In the genomic region with DNA sequence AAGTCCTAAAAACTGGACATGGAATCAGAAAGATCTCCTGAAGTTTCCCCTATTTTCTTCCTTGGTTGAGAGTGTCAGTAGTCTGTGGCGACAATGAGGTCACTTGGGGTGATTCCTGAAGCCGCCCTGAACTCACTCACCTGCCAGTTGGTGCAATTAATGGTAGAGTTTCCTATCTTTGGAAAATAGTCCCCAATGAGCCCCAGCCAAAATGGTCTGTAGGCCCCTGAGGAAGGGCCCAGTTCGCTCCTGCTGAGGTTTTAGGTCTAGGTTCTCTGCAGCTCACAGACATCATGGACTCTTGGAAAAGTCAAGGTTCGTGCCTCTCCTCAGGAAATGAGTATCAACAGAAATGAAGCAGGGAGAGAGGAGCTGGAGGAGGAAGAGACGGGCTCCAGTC, we compare ENCODE assay signal across 25 mouse cellular contexts. TPM values are rescaled to one million over a fixed set of nuclear protein-coding genes. Genes with fewer than 3 reads are reported as not detected.
DNase-seq lines count a peak whose midpoint lies in the region; ATAC-seq and TF ChIP-seq lines count a peak whose summit lies in the region.
"Had no signal": no experiment of that assay in that cellular context is flagged by ENCODE, and none has a peak within 500 bp of the region (broad histone marks: within the 10 kb centered on the region; RNA-seq: fewer than 3 reads in every experiment).

No protein-coding gene starts in this region.

- no peak for DNase-seq in forebrain, postnatal 0 days
- DNase-seq in limb, embryonic 11.5 days (ENCODE audit: low spot score) = peak; percentile 34
- no peak for DNase-seq in limb, embryonic 10.5 days (ENCODE audit: low spot score)
- peak; percentile 26 for DNase-seq in embryonic facial prominence, embryonic 10.5 days (ENCODE audit: low spot score)
- DNase-seq: adrenal gland, postnatal 25 days; B cell, adult 2 months; cerebellum, adult 11-12 months; cerebellum, adult 9-11 months; gastrocnemius, postnatal 10 days; kidney, adult 11 months; kidney, postnatal 14 days; layer of hippocampus, adult 9-11 months; lung, embryonic 14.5 days; lung, postnatal 14 days had no signal

- H3K4me1 ChIP-seq in forebrain, embryonic 13.5 days = 0 out of 2 replicates have a peak, but pooled peaks cover 9% of the 10 kb centered on the region
- no peaks in the 10 kb centered on the region for H3K4me1 ChIP-seq in forebrain, postnatal 0 days (ENCODE audit: insufficient read depth)
- peaks cover 10% of the 10 kb centered on the region; the same call in 1 of the 2 replicates for H3K4me1 ChIP-seq in limb, embryonic 11.5 days (ENCODE audit: control insufficient read depth, insufficient read depth, low read length)
- peaks cover 27% of the 10 kb centered on the region for H3K4me1 ChIP-seq in limb, embryonic 10.5 days
- H3K4me1 ChIP-seq in embryonic facial prominence, embryonic 10.5 days = peaks cover 38% of the 10 kb centered on the region
- H3K4me1 ChIP-seq in midbrain, embryonic 13.5 days (replicated peaks) = peaks cover 11% of the 10 kb centered on the region; the same call in 1 of the 2 replicates
- H3K4me1 ChIP-seq: liver, embryonic 15.5 days had no signal

- no peak for ATAC-seq in forebrain, embryonic 13.5 days
- no peak for ATAC-seq in forebrain, postnatal 0 days
- no peak for ATAC-seq in limb, embryonic 11.5 days (ENCODE audit: insufficient number of reproducible peaks, low FRiP score, low TSS enrichment, low read depth)
- no peak for ATAC-seq in midbrain, embryonic 13.5 days
- ATAC-seq: inflammation-experienced regulatory T-cells, adult 6 months had no signal

- no peak overlapping the region for H3K9ac ChIP-seq in forebrain, embryonic 13.5 days
- H3K9ac ChIP-seq in forebrain, postnatal 0 days = no peak overlapping the region
- no peak overlapping the region for H3K9ac ChIP-seq in limb, embryonic 11.5 days (ENCODE audit: low read length)
- H3K9ac ChIP-seq in midbrain, embryonic 13.5 days (replicated peaks) = no peak overlapping the region
- H3K9ac ChIP-seq: embryonic facial prominence, embryonic 12.5 days; heart, embryonic 15.5 days; hindbrain, embryonic 13.5 days; limb, embryonic 12.5 days; liver, embryonic 15.5 days; lung, embryonic 14.5 days; neural tube, embryonic 13.5 days had no signal

- no peak overlapping the region for H3K4me3 ChIP-seq in forebrain, embryonic 13.5 days
- H3K4me3 ChIP-seq in forebrain, postnatal 0 days (ENCODE audit: low read depth, low read length) = no peak overlapping the region
- no peak overlapping the region for H3K4me3 ChIP-seq in limb, embryonic 11.5 days (ENCODE audit: low read depth, low read length)
- no peak overlapping the region for H3K4me3 ChIP-seq in limb, embryonic 10.5 days
- H3K4me3 ChIP-seq in embryonic facial prominence, embryonic 10.5 days = no peak overlapping the region
- no peak overlapping the region for H3K4me3 ChIP-seq in midbrain, embryonic 13.5 days (replicated peaks)
- H3K4me3 ChIP-seq: embryonic facial prominence, embryonic 12.5 days; liver, embryonic 15.5 days; myocyte; neural tube, embryonic 13.5 days had no signal

- H3K27me3 ChIP-seq in forebrain, embryonic 13.5 days = peaks cover 94% of the 10 kb centered on the region
- H3K27me3 ChIP-seq in forebrain, postnatal 0 days (ENCODE audit: insufficient read depth, low read length) = peaks cover 83% of the 10 kb centered on the region
- H3K27me3 ChIP-seq in limb, embryonic 11.5 days (ENCODE audit: control insufficient read depth, insufficient read depth, low read length) = peaks cover 61% of the 10 kb centered on the region
- peaks cover 88% of the 10 kb centered on the region for H3K27me3 ChIP-seq in limb, embryonic 10.5 days (ENCODE audit: low read depth, poor library complexity, severe bottlenecking)
- H3K27me3 ChIP-seq in embryonic facial prominence, embryonic 10.5 days (replicated peaks; ENCODE audit: low read depth, poor library complexity, severe bottlenecking) = peaks cover 90% of the 10 kb centered on the region
- H3K27me3 ChIP-seq in midbrain, embryonic 13.5 days = peaks cover 97% of the 10 kb centered on the region

- no peak for TF ChIP-seq CTCF in forebrain, postnatal 0 days (IDR thresholded peaks at IDR 0.05; ENCODE audit: low read depth)

- H3K9me3 ChIP-seq in forebrain, embryonic 13.5 days (replicated peaks) = no peaks in the 10 kb centered on the region
- H3K9me3 ChIP-seq in forebrain, postnatal 0 days (ENCODE audit: low read length) = no peaks in the 10 kb centered on the region
- no peaks in the 10 kb centered on the region for H3K9me3 ChIP-seq in limb, embryonic 11.5 days (ENCODE audit: control insufficient read depth, low read length)
- H3K9me3 ChIP-seq in limb, embryonic 10.5 days (replicated peaks) = no peaks in the 10 kb centered on the region
- H3K9me3 ChIP-seq in embryonic facial prominence, embryonic 10.5 days = no peaks in the 10 kb centered on the region
- H3K9me3 ChIP-seq in midbrain, embryonic 13.5 days = no peaks in the 10 kb centered on the region
- H3K9me3 ChIP-seq: embryonic facial prominence, embryonic 12.5 days; heart, embryonic 10.5 days; heart, embryonic 15.5 days; hindbrain, embryonic 13.5 days; limb, embryonic 12.5 days; liver, embryonic 15.5 days; neural tube, embryonic 13.5 days had no signal

- H3K4me2 ChIP-seq in forebrain, embryonic 13.5 days = no peak overlapping the region
- no peak overlapping the region for H3K4me2 ChIP-seq in forebrain, postnatal 0 days (ENCODE audit: low read depth)
- H3K4me2 ChIP-seq in limb, embryonic 11.5 days (ENCODE audit: low read depth, severe bottlenecking) = no peak overlapping the region
- H3K4me2 ChIP-seq in midbrain, embryonic 13.5 days (replicated peaks) = 0 out of 2 replicates have a peak overlapping the region, but pooled peaks have one; percentile 9
- H3K4me2 ChIP-seq: heart, embryonic 15.5 days; liver, embryonic 15.5 days had no signal

- WGBS in forebrain, embryonic 13.5 days = 14% methylated on average over 5 of the region's 5 CpGs
- 14% methylated on average over 5 of the region's 5 CpGs for WGBS in forebrain, postnatal 0 days
- WGBS in limb, embryonic 11.5 days = 5% methylated on average over 5 of the region's 5 CpGs
- WGBS in limb, embryonic 10.5 days = 7% methylated on average over 5 of the region's 5 CpGs
- 6% methylated on average over 5 of the region's 5 CpGs for WGBS in embryonic facial prominence, embryonic 10.5 days
- WGBS in midbrain, embryonic 13.5 days = 15% methylated on average over 5 of the region's 5 CpGs

- no peaks in the 10 kb centered on the region for H3K36me3 ChIP-seq in forebrain, embryonic 13.5 days (ENCODE audit: poor library complexity, severe bottlenecking)
- H3K36me3 ChIP-seq in forebrain, postnatal 0 days (ENCODE audit: insufficient read depth) = no peaks in the 10 kb centered on the region
- no peaks in the 10 kb centered on the region for H3K36me3 ChIP-seq in limb, embryonic 11.5 days (ENCODE audit: control insufficient read depth, insufficient read depth, low read length)
- H3K36me3 ChIP-seq in limb, embryonic 10.5 days = no peaks in the 10 kb centered on the region
- no peaks in the 10 kb centered on the region for H3K36me3 ChIP-seq in embryonic facial prominence, embryonic 10.5 days (replicated peaks)
- no peaks in the 10 kb centered on the region for H3K36me3 ChIP-seq in midbrain, embryonic 13.5 days
- H3K36me3 ChIP-seq: embryonic facial prominence, embryonic 12.5 days; heart, embryonic 10.5 days; heart, embryonic 15.5 days; hindbrain, embryonic 13.5 days; limb, embryonic 12.5 days; liver, embryonic 15.5 days; neural tube, embryonic 13.5 days had no signal

- H3K27ac ChIP-seq in forebrain, embryonic 13.5 days = 0 out of 2 replicates have a peak overlapping the region, but pooled peaks have one; percentile 14
- no peak overlapping the region for H3K27ac ChIP-seq in forebrain, postnatal 0 days (ENCODE audit: low read depth, low read length)
- H3K27ac ChIP-seq in limb, embryonic 11.5 days (replicated peaks; ENCODE audit: low read depth, low read length) = no peak overlapping the region
- no peak overlapping the region for H3K27ac ChIP-seq in limb, embryonic 10.5 days
- H3K27ac ChIP-seq in embryonic facial prominence, embryonic 10.5 days (replicated peaks) = no peak overlapping the region
- no peak overlapping the region for H3K27ac ChIP-seq in midbrain, embryonic 13.5 days
- H3K27ac ChIP-seq: embryonic facial prominence, embryonic 12.5 days; heart, embryonic 10.5 days; heart, embryonic 15.5 days; limb, embryonic 12.5 days; liver, embryonic 15.5 days; neural tube, embryonic 13.5 days had no signal

RNA-seq across cellular contexts. Expression of a gene that starts 42.0 kb away (rescaled TPM):
- polyA plus RNA-seq in forebrain, embryonic 13.5 days (2015; fragmentation: Nextera tagmentation; extraction: Ambion mirVana) = 97.9 and 132 TPM in 2 replicates
- total RNA-seq in forebrain, postnatal 0 days (2014; rRNA removed) = 23.7 and 49.9 TPM in 2 replicates
- polyA plus RNA-seq in forebrain, postnatal 0 days (2015; fragmentation: Nextera tagmentation; extraction: Ambion mirVana) = 46.4 and 92.8 TPM in 2 replicates
- 71.4 and 79.5 TPM in 2 replicates for polyA plus RNA-seq in limb, embryonic 11.5 days (2014; fragmentation: Nextera tagmentation; extraction: Ambion mirVana)
- polyA plus RNA-seq in limb, embryonic 10.5 days (2016; fragmentation: Nextera tagmentation; extraction: Ambion mirVana) = 48.0 and 56.8 TPM in 2 replicates
- 89.7 and 99.8 TPM in 2 replicates for polyA plus RNA-seq in embryonic facial prominence, embryonic 10.5 days (2016; fragmentation: Nextera tagmentation; extraction: Ambion mirVana)
- 132 and 143 TPM in 2 replicates for polyA plus RNA-seq in midbrain, embryonic 13.5 days (2015; fragmentation: Nextera tagmentation; extraction: Ambion mirVana)

Comparison
In these comparisons a context has a peak if more than half of its experiments do, and no peak if none do; other contexts are left out.
1. DNase-seq: peak in limb, embryonic 11.5 days (single experiment) and embryonic facial prominence, embryonic 10.5 days (single experiment); none in forebrain, postnatal 0 days (single experiment) and limb, embryonic 10.5 days (single experiment).